Mouse (Mus musculus) heart, postnatal 36 days (tissue): ENCODE results near the gene Fabp2. TPM values are rescaled to one million over a fixed set of nuclear protein-coding genes. Genes with fewer than 3 reads are reported as not detected.
"Not testable (repeated sequence)": the region's sequence is repeated elsewhere in the genome, so short reads cannot be mapped to it uniquely, and the experiment has no call there.

ENCODE experiments used
- DNase-seq, 2 experiments: peaks; one replicate each; pipeline ENCODE4 v3.0.0; 2021 to 2022
- intact Hi-C: fragments of 180-260 bp; cut with DNase I; formaldehyde crosslinking; loops from one replicate; pipeline ENCODE4 v1.15.1; 2025
- total RNA-seq, 2 experiments: library from RNA; stranded (reverse); gene quantifications; 2 replicates each; pipeline ENCODE4 v1.2.3; 2021

The Fabp2 gene
- total RNA-seq, 2 experiments from 2014 or later: not detected

- intact Hi-C loops: no loop called here
- no peak for DNase-seq
These were observed 24.4 kb downstream of the Fabp2 start, which contains the start of gene Gm10959 for GRCm38 (mm10) chr3:122919260-122919659. TSS of gene Gm10959 (minus strand) at chr3:122919360.

- no peak for DNase-seq
- intact Hi-C loops: loop anchor here (10.0 kb wide), 1 partner anchor 626 kb away; the partner anchor contains the start of gene Bcar3
These were observed 25.9 kb downstream of the Fabp2 start for GRCm38 (mm10) chr3:122920572-122921435.

- intact Hi-C loops: loop anchor here (10.0 kb wide), 1 partner anchor 627 kb away; the partner anchor contains the start of gene Bcar3
These were observed 27.0 kb downstream of the Fabp2 start for GRCm38 (mm10) chr3:122921676-122922527.

GRCm38 (mm10) chr3:122923147-122923546 lies 28.3 kb downstream of the Fabp2 start:
- DNase-seq: no peak
- intact Hi-C loops: loop anchor here (10.0 kb wide), 1 partner anchor 628 kb away; the partner anchor contains the start of gene Bcar3

More at GRCm38 (mm10) chr3:122921676-122922527, 27.0 kb downstream of the Fabp2 start:
- DNase-seq: no peak

GRCm38 (mm10) chr3:122924009-122924914 lies 29.4 kb downstream of the Fabp2 start, which contains the start of gene 1810037I17Rik:
TSS of gene 1810037I17Rik (plus strand) at chr3:122924203.
- intact Hi-C loops: loop anchor here (10.0 kb wide), 1 partner anchor 629 kb away; the partner anchor contains the start of gene Bcar3
- DNase-seq: peak; percentile 95 to 96

GRCm38 (mm10) chr3:122929723-122930122 lies 34.9 kb downstream of the Fabp2 start:
- DNase-seq: no peak
- intact Hi-C loops: loop anchor here (10.0 kb wide), 1 partner anchor 635 kb away; the partner anchor contains the start of gene Bcar3

- intact Hi-C loops: no loop called here
- no peak for DNase-seq
These were observed 37.6 kb downstream of the Fabp2 start for GRCm38 (mm10) chr3:122932466-122932865.

GRCm38 (mm10) chr3:122937176-122937575 lies 42.3 kb downstream of the Fabp2 start:
- intact Hi-C loops, DNase-seq: not testable (repeated sequence)

- intact Hi-C loops: loop anchor here (1.0 kb wide), 2 partner anchors 164 to 220 kb away; no protein-coding TSS in a partner anchor
- peak; percentile 50 to 58 for DNase-seq
These were observed 44.3 kb downstream of the Fabp2 start for GRCm38 (mm10) chr3:122939215-122939614.

- intact Hi-C loops: loop anchor here (1.0 kb wide), 1 partner anchor 32 kb away; no protein-coding TSS in a partner anchor
- DNase-seq: no peak
These were observed 48.6 kb downstream of the Fabp2 start for GRCm38 (mm10) chr3:122943387-122943890.

Other genes starting within 250 kb of the Fabp2 start
- gene Pde5a, start 166.1 kb upstream of the Fabp2 start, total RNA-seq: 1 to 10 TPM; 3.5 to 4.9 TPM
- gene Gm10959, start 24.3 kb downstream of the Fabp2 start, total RNA-seq: not detected
- 100 to 1,000 TPM in 1 of 2 experiments, 10 to 100 TPM in 1; 91.5 to 110 TPM for gene 1810037I17Rik, start 29.1 kb downstream of the Fabp2 start, total RNA-seq
- gene Usp53, start 89.4 kb downstream of the Fabp2 start, total RNA-seq: 10 to 100 TPM in 1 of 2 experiments, 1 to 10 TPM in 1; 8.6 to 12.5 TPM
- gene Myoz2, start 139.9 kb downstream of the Fabp2 start, total RNA-seq: 1,000 to 10,000 TPM; 2,084 to 2,239 TPM